Mouse (Mus musculus): ENCODE measurements around the gene Emc6.
A peak's percentile ranks its signal among the peaks of the same experiment; 100 is the strongest.

Gene Emc6

DNA sequence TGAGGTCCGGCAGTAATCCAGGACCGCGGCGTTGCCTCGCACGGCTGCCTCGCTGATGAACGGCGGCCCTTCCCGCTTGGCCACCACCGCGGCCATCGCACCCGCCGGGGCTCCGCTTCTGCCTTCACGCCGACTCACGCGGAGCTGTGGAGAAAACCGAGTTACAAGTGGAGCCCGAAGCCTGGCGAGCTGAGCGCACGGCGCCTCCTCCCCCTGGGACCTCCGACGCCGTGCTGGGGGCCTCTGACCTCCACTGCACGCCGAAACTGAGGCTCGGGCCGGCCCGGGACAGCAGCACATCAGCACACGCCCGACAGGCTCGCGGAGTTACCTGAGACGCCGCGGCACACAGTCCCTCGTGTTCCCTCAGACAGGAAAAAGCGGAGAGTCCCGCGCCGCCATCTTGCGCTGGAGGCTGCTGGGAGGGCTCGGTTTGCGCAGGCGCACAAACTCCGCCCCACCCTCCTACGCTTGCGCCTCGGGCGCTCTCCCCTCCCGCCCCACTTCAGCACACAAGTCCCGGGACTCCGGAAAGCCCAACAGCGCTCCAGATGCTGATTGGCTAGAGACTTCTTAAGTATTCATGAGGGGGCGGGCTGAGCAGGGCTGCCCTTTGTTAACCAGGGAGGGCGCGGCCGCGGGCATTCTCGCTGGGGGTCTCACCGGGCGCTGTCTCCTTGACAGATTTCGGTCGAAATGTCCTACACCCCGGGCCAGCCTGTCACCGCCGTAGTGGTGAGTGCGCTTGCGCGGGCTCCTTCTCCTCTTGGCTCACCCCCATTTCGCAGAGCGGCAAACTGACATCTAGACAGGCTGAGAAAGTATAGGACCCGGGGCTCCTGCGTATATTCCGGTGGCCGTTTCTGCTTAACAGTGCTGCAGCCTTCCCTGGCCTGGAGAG is at the start of gene Emc6, which contains the start of gene Tax1bp3:
Gene Emc6, minus strand, starts transcription at position 430 of the 901 bp plus-strand sequence.
Gene Tax1bp3, plus strand, starts transcription at position 476 of the 901 bp plus-strand sequence.
- peak; percentile 95 to 97 for DNase-seq

DNA sequence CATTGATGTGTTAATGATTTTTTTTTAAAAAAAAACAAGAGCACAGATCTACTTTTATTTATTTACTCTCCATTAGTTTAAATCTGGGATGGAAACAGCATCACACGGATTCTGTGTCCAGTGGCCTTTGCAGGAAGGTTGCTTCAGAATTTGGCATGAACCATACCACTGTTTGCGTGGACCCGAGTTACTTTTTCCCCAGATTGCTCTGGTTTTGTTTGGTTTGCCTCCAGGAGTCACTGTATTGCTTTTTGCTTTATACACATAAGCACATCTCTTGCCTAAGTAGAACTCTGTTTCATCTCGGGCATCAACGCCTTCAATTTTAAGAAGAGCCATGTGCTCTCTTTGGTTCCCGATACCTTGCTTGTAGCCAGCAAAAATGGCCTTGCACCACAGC is 49.0 kb upstream of the Emc6 start:
- no peak for DNase-seq

GRCm38 (mm10) chr11:73223966-73224365 is 47.1 kb upstream of the Emc6 start:
- no peak for DNase-seq

- DNase-seq, result no peak
Observed at GRCm38 (mm10) chr11:73222846-73223245, 46.0 kb upstream of the Emc6 start.

DNA sequence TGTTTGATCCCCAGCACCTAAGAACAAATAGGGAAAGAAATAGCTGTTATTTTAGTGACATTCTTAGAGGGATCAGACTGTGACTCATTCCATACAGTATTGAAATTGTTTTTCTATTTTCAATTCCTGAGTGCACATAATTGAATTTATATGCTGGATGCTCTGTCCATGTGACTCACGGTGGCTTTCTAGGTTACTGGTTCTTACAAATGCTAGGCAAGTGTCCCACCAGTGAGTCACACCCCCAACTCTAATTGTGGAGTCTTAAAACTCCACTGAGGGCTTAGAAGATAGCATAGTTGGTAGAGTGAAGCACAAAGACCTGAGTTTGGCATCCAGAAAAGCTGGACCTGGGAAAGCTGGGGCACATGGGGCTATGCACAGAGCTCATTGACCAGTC is 43.8 kb upstream of the Emc6 start:
- no peak for DNase-seq

DNA sequence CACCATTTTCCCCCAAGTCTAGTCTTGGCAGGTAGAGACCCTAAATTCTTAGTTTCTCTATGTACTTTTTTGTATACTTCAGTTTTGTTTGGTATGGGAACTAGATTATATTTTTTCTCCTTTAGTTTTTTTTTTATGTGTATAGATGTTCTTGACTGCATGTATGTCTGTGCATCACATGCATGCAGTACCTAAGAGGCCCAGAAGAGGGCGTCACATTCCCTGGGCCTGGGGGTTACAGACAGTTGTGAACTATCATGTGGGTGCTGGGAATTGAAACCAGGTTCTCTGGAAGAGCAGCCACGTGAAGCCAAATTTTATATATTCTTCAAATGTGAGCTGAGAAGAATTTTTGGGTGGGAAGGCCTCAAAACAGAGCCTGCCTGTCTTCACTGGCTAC is 42.8 kb upstream of the Emc6 start:
- DNase-seq, result no peak

DNA sequence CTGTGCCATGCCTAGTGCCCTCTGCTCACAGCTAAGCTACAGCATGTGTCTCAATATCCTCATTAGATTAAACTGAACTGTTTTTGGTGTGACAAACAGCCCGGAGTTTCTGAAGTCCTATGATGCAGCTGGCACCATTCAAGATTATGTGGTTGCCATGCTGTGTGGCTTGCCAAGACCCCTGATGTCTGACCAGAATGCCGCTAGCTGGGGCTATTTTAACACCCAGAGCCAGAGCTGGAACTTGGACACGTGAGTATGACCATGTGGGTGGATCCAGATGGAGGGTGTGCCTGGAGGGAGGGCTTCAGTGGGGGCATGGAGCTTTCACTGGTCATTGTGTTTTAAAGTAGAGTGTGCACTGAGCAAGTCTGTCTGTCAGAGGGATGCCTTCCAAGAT is 37.1 kb upstream of the Emc6 start:
- no peak for DNase-seq

GRCm38 (mm10) chr11:73207621-73208020 is 30.8 kb upstream of the Emc6 start:
- peak in 1 of 2 experiments; percentile 12 for DNase-seq

DNA sequence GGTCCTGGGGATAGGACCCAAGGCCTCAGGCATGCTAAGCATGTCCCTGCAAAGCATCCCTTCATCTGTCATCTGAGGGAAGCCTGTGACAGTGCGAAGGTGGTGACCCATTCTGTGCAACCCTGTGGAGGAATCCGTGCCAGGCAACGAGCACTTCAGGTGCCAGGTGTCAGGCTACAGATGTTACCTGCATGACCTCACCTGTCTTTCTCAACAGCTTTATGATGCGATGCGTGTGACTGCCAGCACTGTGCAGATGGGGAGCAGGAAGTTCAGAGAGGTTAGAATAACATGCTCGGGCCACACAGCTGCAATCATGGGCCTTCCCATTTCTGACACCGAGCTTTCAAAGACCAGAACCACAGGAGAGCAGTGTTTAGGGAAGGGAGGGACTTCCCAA is 28.4 kb upstream of the Emc6 start:
- no peak for DNase-seq

DNA sequence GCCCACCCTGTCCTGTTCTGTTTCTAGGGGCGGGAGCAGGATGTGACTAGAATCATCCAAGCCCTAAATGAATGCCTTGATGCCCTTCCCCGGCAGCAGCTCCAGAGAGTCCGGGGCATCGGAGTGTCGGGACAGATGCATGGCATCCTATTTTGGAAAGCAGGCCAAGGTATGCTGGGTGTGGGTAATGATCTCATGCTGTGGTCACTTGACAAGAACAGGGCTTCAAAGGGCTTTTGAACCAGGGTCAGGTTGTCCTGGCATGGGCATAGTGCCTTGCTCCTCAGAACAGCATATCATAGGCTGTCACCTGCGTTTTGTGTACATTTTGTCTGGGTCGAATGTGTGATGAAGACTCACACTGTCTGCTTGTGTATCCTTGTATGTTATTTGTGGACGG is 27.1 kb upstream of the Emc6 start:
- no peak for DNase-seq

- DNase-seq, result no peak
Observed at GRCm38 (mm10) chr11:73201597-73201996, 24.8 kb upstream of the Emc6 start.

- DNase-seq, result no peak
Observed at GRCm38 (mm10) chr11:73201021-73201420, 24.2 kb upstream of the Emc6 start.

DNA sequence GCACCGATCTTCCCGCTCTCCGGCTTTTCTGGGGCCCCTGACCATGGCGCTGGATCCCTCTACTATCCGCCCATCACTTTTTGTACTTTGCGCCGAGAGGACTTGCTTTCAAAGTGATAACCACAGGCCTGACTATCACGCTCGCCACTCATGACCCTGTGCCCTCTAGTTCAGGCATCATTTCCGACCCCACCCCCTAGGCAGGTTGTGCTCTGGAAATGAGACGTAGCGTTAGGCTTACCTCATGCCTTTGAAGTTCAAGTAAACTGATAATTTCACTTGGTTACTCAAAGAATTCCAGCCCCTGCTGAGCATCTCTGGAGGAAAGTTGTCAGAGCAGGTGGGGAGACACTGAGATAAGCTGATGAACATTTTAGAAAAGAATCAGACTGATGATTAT is 23.0 kb upstream of the Emc6 start:
- peak; percentile 13 to 49 for DNase-seq

- DNase-seq, result peak; percentile 94
Observed at GRCm38 (mm10) chr11:73199230-73199712, 22.4 kb upstream of the Emc6 start, which contains the start of gene Shpk. Gene Shpk (plus strand): TSS chr11:73199460.

DNA sequence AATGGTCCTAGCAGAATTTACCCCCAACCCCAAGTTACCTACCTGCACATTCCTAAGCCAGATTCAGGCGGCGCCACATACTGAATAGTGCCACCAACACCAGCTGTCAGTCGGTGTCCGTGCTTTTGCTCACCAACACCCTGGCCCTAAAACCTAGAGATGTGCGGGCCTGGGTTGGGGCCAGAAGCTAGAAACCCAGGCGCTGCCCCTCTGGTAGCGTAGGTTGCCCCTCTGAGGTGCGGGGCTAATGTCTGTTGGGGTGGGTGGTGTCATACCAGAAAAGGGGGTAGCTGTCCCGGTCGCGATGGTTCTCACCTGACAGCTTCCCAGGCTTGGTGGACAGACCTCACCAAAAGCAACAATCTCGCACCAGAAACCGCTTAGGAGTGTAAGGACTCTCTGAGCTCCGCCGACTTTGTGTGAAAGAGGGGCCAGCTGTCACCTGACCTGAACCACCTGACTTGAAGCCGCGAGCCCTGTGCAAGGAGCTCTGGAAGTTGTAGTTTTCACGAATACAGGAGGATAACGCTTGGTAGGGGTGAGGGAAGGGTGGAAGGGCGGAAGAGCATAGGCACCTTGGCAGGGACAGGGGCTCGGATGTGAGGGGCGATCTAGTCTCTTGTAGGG is 21.9 kb upstream of the Emc6 start, which contains the start of gene Ctns:
Gene Ctns, minus strand, starts transcription at position 440 of the 627 bp plus-strand sequence.
- DNase-seq, result peak in 1 of 2 experiments; percentile 83

GRCm38 (mm10) chr11:73198190-73198589 is 21.4 kb upstream of the Emc6 start:
- no peak for DNase-seq

DNA sequence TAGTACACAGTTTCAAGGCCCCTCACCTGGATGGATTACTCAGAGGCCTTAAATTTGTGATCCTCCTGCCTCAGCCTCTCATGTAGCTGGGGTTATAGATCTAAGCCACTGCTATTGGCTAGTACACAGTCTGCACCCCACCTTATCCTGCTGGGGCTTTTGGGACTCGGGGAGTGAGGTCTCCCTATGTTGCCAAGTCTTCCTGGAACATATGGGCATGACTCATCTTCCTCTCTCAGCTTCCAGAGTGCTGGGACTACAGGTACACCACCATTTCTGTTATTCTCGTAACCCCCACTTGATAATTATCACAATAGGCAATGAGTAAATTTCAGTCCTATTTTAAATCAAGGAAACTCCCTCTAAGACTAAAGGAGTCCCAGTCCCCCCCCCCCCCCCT is 17.6 kb upstream of the Emc6 start:
- no peak for DNase-seq

DNA sequence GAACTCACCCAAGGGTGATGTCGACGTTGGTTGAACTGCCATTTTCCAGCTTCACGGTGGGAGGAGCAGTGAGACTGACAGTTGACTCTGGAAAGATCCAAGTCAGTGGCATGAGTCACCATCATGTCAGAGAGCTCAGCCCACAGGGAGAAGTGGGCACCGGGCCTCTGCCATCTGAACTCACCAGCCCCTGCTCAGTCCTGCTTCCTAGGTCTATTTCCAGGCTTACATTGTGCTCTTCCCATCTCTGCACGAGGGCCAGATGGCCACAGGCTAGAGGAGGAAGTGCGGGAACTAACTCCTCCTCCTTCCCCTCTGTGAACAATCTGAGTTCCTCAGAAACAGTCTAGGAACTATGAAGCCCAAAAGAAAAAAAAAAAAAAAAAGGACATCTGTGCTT is 16.2 kb upstream of the Emc6 start:
- DNase-seq, result no peak

DNA sequence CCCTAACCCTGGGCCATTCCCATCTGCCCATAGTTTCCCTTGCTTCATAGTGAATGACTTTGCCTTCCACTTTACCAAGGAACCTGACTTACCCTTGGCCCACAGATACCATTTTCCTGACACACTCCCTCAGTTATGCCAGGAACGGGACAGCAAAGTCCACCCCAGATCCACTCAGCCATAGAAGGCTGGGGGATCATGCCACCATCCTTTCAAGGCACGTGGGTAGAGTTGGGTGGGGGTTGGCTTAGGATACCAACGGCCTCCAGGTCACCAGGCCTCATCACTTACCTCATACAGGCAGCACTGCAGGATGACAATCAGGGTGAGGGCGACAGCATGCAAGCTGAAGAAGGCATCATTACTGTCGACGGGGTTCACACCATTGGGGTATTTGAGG is 10.4 kb upstream of the Emc6 start:
- no peak for DNase-seq

DNA sequence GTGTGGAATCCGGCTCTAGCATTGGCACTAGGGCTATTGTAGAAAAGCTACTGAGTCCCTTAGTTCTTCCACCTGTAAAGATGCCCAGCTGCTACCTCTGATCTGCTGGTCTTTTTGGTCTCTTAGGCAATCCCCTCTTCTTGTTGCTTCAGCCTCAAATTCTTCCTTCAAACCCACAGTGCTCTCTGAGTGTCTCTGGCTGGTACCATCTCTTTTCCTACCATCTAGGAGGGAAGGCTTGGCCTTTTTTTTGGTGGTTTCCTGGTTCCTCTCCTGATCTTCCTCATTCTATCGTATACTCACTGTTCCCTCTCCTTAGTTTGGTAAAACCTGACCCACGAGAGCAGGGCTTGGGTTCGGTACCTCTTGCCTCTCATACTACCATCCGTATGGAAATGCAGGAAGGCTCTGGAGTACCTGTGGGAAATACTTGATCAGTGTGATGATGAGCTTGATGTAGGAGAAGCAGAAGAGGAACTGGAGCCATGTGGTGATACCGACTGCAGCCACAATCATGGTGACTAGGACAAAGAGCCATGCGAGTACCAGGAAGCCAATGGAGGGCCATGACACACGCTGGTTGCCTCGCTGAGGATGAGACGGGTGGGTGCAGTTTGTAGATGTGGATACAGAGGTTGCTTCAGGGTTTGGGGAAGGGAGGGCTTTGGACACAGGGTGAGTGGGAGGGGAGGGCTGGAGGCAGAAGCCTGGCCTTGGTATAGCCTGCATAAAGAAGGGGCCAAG is 9.2 kb upstream of the Emc6 start:
- no peak for DNase-seq

DNA sequence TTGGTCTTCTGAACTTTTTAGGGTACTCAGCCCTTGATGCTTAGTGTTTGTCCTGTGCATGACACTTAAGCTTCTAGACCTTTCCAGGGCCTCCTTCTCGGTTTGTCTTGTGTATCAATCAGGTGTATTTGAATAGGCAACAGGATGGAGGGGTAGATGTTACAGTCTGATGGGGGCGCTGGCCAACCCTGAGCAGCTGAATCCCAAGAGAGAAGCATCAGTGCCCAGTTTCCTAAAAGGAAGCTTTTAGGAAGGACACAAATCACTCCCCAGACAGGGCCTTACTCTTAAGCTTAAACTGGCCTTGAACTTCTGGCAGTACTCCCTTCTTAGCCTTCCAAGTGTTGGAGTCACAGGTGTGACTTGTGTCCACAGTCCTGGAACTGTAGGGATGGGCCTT is 1.1 kb upstream of the Emc6 start:
- no peak for DNase-seq

DNA sequence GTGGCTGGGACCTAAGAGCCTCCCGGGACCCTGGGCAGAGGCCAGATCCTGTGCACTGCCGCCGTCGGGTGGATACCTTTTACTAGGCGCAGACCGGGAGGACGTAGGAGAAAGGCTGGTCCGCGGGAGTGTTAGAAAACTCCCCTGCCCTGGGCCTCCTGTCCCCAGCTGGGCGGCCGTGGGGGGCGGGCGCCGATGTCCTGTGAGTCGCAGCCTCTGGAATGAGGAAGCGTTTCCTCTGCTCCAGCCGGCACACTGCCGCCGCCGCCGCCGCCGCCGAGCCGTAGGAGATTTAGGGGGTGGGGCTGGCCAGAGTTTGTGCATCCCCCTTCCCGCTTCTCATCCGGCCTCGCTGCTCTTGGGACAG is 655 bp upstream of the Emc6 start:
- DNase-seq, result peak; percentile 44 to 64

GRCm38 (mm10) chr11:73176186-73176585 is 651 bp downstream of the Emc6 start:
- no peak for DNase-seq
